Mouse (Mus musculus): ENCODE results near the gene Nudt13. TPM values are rescaled to one million over a fixed set of nuclear protein-coding genes. Genes with fewer than 3 reads are reported as not detected.
A peak's percentile ranks its signal among the peaks of the same experiment; 100 is the strongest.

Nudt13 gene
- polyA plus RNA-seq, 1 experiment from 2014 or later: 10.5 TPM

DNA sequence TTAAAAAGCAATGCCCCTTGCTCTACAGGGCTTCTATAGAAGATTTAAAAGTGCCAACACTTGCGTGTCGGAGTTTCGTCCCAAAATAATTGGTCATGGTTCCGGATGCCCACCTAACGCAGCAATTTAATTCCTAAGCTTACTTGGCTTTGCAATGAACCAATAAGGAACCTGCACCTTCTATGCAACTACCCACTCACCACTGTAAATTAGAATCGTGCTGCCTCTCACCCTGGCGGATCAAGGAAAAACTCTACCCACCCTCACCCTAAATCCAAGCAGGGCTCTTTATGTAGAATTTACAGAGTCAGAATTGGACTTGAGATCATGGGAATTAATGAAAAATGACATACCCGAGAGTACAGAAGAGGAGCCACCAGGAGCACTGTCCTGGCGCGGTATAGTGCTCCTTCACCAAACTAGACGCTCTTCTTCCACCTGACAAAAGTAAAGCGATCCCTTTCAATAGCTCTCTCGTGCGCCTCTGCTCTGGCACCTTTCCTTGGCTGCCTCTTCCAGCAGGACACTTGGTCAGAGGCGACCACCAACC, 53.0 kb downstream of the Nudt13 start:
- peak overlapping the region; percentile 87 for H3K9ac ChIP-seq

DNA sequence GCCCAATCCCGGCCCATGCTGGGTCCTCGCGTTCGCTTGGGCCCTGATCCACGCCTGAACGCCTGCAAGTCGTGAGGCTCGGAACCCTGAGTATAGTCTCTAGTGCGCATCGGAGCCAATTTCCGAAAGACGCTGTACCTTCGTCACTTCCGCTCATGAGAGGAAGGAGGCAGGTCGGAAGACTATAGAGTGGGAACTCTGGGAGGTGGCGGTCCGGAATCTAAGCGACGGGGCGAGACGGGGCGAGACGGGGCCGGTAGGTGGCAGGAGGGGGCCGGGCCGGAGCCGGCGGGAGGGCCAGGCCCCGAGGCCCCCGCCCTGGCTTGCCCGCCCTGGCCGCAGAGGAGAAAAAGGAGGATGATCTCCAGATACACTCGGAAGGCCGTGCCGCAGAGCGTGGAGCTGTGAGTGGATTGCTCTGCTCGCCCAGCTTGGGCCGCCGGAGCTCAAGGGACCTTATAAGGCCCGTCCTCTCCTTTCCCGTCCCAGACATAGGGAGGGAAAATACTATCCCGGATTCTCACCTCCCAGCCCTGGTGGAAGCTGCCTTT, 53.6 kb downstream of the Nudt13 start, which contains the start of the genes Ecd and Fam149b:
Ecd (minus strand) TSS at position 131 of the 551 bp plus-strand sequence.
Fam149b (plus strand) TSS at position 172 of the 551 bp plus-strand sequence.
- ATAC-seq (ENCODE audit: low read depth): peak; percentile 98
- Histone ChIP-seq H3K27ac (replicated peaks) (peak within 1 kb of the TSS; percentile 94), H3K4me2 (peak within 1 kb of the TSS; percentile 82), H3K36me3 (peaks cover 41% of the 10 kb centered on the region), H3K9ac (peak within 1 kb of the TSS; percentile 87), H3K4me1 (replicated peaks) (peaks cover 30% of the 10 kb centered on the region), H3K27me3 (no peaks in the 10 kb centered on the region), H3K4me3 (peak within 1 kb of the TSS; percentile 74), H3K9me3 (no peaks in the 10 kb centered on the region)
- WGBS: under 1% methylated on average over 42 of the region's 42 CpGs

More for the DNA sequence above, 53.0 kb downstream of the Nudt13 start:
- 4% methylated on average over 15 of the region's 15 CpGs for WGBS
- Histone ChIP-seq H3K27ac (replicated peaks) (peak overlapping the region; percentile 94), H3K4me3 (peak overlapping the region; percentile 74), H3K9me3 (no peaks in the 10 kb centered on the region), H3K27me3 (no peaks in the 10 kb centered on the region), H3K4me1 (replicated peaks) (peaks cover 30% of the 10 kb centered on the region), H3K36me3 (peaks cover 36% of the 10 kb centered on the region), H3K4me2 (peak overlapping the region; percentile 82)
- peak; percentile 83 for ATAC-seq (ENCODE audit: low read depth)

GRCm38 (mm10) chr14:20363230-20363629, 68.7 kb downstream of the Nudt13 start:
- Histone ChIP-seq H3K9me3 (no peaks in the 10 kb centered on the region), H3K4me2 (no peak overlapping the region), H3K27me3 (no peaks in the 10 kb centered on the region), H3K9ac (no peak overlapping the region), H3K27ac (replicated peaks) (no peak overlapping the region), H3K4me3 (no peak overlapping the region), H3K4me1 (replicated peaks) (no peaks in the 10 kb centered on the region), H3K36me3 (peaks cover 84% of the 10 kb centered on the region)
- 97% methylated on average over 4 of the region's 4 CpGs for WGBS
- ATAC-seq (ENCODE audit: low read depth): no peak

Other genes with a start within 250 kb of the Nudt13 start
- 12.3 and 14.3 TPM in 2 replicates for gene Saysd1, start 156.2 kb upstream of the Nudt13 start, polyA plus RNA-seq (2015; fragmentation: Nextera tagmentation; extraction: Ambion mirVana)
- gene Kcnk5, start 112.9 kb upstream of the Nudt13 start, polyA plus RNA-seq (2015; fragmentation: Nextera tagmentation; extraction: Ambion mirVana): 3.4 and 3.9 TPM in 2 replicates
- 0.22 TPM in 1 of 2 replicates, not detected in the other for gene Kcnk16, start 25.5 kb upstream of the Nudt13 start, polyA plus RNA-seq (2015; fragmentation: Nextera tagmentation; extraction: Ambion mirVana)
- 53.7 and 59.7 TPM in 2 replicates for gene Ecd, start 53.4 kb downstream of the Nudt13 start, polyA plus RNA-seq (2015; fragmentation: Nextera tagmentation; extraction: Ambion mirVana)
- 45.4 and 48.2 TPM in 2 replicates for gene Fam149b, start 53.5 kb downstream of the Nudt13 start, polyA plus RNA-seq (2015; fragmentation: Nextera tagmentation; extraction: Ambion mirVana)
- gene Dnajc9, start 94.2 kb downstream of the Nudt13 start, polyA plus RNA-seq (2015; fragmentation: Nextera tagmentation; extraction: Ambion mirVana): 109 and 122 TPM in 2 replicates
- gene Mrps16, start 98.9 kb downstream of the Nudt13 start, polyA plus RNA-seq (2015; fragmentation: Nextera tagmentation; extraction: Ambion mirVana): 67.1 and 70.1 TPM in 2 replicates
- 0.81 and 1.2 TPM in 2 replicates for gene Cfap70, start 157.5 kb downstream of the Nudt13 start, polyA plus RNA-seq (2015; fragmentation: Nextera tagmentation; extraction: Ambion mirVana)
- gene Anxa7, start 185.4 kb downstream of the Nudt13 start, polyA plus RNA-seq (2015; fragmentation: Nextera tagmentation; extraction: Ambion mirVana): 16.8 and 17.1 TPM in 2 replicates
- 0.74 and 0.75 TPM in 2 replicates for gene Mss51, start 202.2 kb downstream of the Nudt13 start, polyA plus RNA-seq (2015; fragmentation: Nextera tagmentation; extraction: Ambion mirVana)